Mouse (Mus musculus): ENCODE results near the gene Snupn. TPM values are rescaled to one million over a fixed set of nuclear protein-coding genes. Genes with fewer than 3 reads are reported as not detected.
A peak's percentile ranks its signal among the peaks of the same experiment; 100 is the strongest.

The Snupn gene
- total RNA-seq, 1 experiment from 2014 or later = 13.3 TPM

DNA sequence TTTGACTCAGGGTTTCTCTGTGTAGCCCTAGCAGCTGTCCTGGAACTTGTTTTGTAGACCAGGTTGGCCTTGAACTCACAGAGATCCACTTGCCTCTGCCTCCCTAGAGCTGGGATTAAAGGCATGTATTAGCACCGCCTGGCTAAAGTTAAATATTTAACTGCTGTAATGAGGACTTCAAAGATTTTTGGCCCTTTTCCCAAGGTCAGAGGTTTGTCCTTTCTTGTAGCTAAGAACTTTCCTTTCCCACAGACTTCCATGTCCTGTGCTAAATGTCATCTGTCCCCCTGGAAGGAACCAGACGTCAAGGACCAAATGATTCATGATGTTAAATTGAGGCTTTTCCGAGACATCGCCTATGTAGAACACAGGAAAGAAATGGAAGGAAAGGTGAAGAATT lies 52.3 kb downstream of the Snupn start:
- DNase-seq = peak; percentile 56

GRCm38 (mm10) chr9:57012393-57012792 lies 61.7 kb downstream of the Snupn start:
- DNase-seq = no peak

DNA sequence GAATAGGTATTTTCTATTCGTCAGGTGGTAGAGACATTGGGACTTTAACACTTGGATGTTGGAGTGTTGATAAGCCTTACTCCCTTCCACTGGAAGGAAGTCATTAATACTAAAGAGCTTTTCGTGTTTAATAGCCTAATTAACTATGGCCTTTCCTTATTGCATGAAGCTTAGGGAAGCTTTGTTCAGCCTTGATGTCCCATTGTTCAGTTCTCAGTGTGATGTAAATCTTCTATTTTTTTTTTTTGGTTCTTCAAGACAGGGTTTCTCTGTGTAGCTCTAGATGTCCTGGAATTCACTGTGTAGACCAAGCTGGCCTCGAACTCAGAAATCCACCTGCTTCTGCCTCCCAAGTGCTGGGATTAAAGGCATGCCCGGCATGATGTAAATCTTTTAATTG lies 62.2 kb downstream of the Snupn start:
- no peak for DNase-seq

DNA sequence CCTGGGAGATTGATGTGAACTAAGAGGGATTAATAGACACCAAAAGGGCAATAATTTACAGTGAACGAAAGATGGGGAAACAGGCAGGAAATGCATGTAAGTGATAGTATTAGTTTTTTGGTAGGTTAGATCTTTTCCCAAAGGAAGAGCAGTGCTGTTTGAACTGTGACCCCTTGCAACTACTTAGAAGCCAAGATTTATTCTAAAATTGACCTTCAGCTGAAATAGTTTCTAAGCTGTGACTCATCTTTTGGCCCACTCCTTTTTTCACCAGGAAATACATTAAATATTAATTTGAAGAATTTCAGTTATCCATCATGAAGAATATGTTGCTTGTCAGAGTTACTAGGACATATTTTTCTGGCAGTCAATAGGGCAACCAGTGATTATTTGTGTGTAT lies 63.1 kb downstream of the Snupn start:
- DNase-seq = no peak

GRCm38 (mm10) chr9:57014766-57015165 lies 64.1 kb downstream of the Snupn start:
- DNase-seq = peak; percentile 37

GRCm38 (mm10) chr9:57017631-57018030 lies 67.0 kb downstream of the Snupn start:
- no peak for DNase-seq

- no peak for DNase-seq
These were observed 81.1 kb downstream of the Snupn start for GRCm38 (mm10) chr9:57031756-57032155.

Other genes with a start within 250 kb of the Snupn start
- 1.4 and 3.0 TPM in 2 replicates for gene Lingo1, start 154.4 kb upstream of the Snupn start, total RNA-seq (2021)
- gene Odf3l1, start 86.2 kb upstream of the Snupn start, total RNA-seq (2021) = 2.0 and 3.2 TPM in 2 replicates
- gene Cspg4, start 85.8 kb upstream of the Snupn start, total RNA-seq (2021) = 12.5 and 17.0 TPM in 2 replicates
- gene Snx33, start 22.5 kb upstream of the Snupn start, total RNA-seq (2021) = 17.9 and 22.6 TPM in 2 replicates
- gene Imp3, start 13.4 kb upstream of the Snupn start, total RNA-seq (2021) = 76.4 and 88.5 TPM in 2 replicates
- gene Ptpn9, start 44.0 kb downstream of the Snupn start, total RNA-seq (2021) = 39.2 and 43.4 TPM in 2 replicates
- gene Sin3a, start 121.2 kb downstream of the Snupn start, total RNA-seq (2021) = 50.6 and 55.0 TPM in 2 replicates
- gene Man2c1, start 179.8 kb downstream of the Snupn start, total RNA-seq (2021) = 97.2 and 118 TPM in 2 replicates
- gene Neil1, start 197.4 kb downstream of the Snupn start, total RNA-seq (2021) = 10.6 and 11.2 TPM in 2 replicates
- 47.0 and 52.2 TPM in 2 replicates for gene Commd4, start 207.5 kb downstream of the Snupn start, total RNA-seq (2021)

Data from adrenal gland, postnatal 14 days (tissue).